Mouse (Mus musculus): ENCODE results near the gene Zfp420. TPM values are rescaled to one million over a fixed set of nuclear protein-coding genes. Genes with fewer than 3 reads are reported as not detected.
A peak's percentile ranks its signal among the peaks of the same experiment; 100 is the strongest.
"Not testable (repeated sequence)": the region's sequence is repeated elsewhere in the genome, so short reads cannot be mapped to it uniquely, and the experiment has no call there.

Gene Zfp420
- polyA plus RNA-seq, 1 experiment from 2014 or later, result 6.5 TPM

DNA sequence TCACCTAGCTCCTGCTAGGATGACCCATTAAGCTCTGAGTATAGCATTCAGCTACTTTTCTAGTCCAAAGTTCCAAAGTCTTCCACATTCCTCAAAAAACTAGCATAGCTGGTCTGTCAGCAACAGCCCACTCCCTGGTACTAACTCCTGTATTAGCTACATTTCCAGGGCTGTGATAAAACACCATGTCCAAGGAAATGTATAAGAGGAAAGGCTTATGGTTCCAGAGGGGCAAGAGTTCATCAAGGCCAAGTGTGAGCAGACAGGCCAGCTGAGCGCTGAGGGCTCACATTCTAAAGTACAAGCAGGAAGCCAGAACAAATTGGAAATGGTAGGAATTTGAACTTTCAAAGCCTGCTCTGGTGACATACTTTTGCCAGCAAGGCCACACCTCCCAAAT is 17.7 kb upstream of the Zfp420 start:
- H3K4me1 ChIP-seq, result peaks cover 3% of the 10 kb centered on the region; the same call in 1 of the 2 replicates
- no peak for ATAC-seq (ENCODE audit: insufficient number of reproducible peaks, low FRiP score, low TSS enrichment, low read depth)
- no peaks in the 10 kb centered on the region for H3K9me3 ChIP-seq (replicated peaks)
- no peak overlapping the region for H3K9ac ChIP-seq
- H3K36me3 ChIP-seq, result peaks cover 24% of the 10 kb centered on the region
- no peak overlapping the region for H3K27ac ChIP-seq (replicated peaks)
- no peak overlapping the region for H3K4me2 ChIP-seq (replicated peaks)
- H3K4me3 ChIP-seq (replicated peaks), result no peak overlapping the region
- no peaks in the 10 kb centered on the region for H3K27me3 ChIP-seq
- WGBS, result 79% methylated on average over 1 of the region's 1 CpGs

DNA sequence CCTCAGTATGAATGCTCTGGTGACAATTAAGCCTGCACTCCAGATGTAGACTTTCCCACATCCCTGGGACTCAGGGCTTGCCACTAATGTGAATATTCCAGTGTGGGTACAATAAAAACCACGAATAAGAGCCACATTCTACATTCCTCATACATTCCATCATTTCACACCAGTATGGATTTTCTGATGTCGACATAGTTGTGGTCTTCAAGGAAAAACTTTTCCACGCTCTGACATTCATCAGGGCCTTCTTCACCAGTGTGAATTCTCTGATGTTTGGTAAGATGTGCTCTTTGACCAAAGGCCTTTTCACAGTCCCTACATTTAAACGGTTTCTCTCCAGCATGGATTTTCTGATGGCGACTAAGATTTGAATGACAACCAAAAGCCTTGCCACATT is 15.2 kb upstream of the Zfp420 start:
- no peaks in the 10 kb centered on the region for H3K27me3 ChIP-seq
- ATAC-seq (ENCODE audit: insufficient number of reproducible peaks, low FRiP score, low TSS enrichment, low read depth), result peak; percentile 29; the same call in 1 of the 2 replicates
- H3K4me3 ChIP-seq (replicated peaks), result no peak overlapping the region
- H3K9me3 ChIP-seq (replicated peaks), result no peaks in the 10 kb centered on the region
- peaks cover 29% of the 10 kb centered on the region for H3K36me3 ChIP-seq
- H3K27ac ChIP-seq (replicated peaks), result peak overlapping the region; percentile 39; the same call in 1 of the 2 replicates
- H3K4me2 ChIP-seq (replicated peaks), result no peak overlapping the region
- H3K9ac ChIP-seq, result no peak overlapping the region
- peaks cover 3% of the 10 kb centered on the region; the same call in 1 of the 2 replicates for H3K4me1 ChIP-seq
- 51% methylated on average over 5 of the region's 5 CpGs for WGBS

DNA sequence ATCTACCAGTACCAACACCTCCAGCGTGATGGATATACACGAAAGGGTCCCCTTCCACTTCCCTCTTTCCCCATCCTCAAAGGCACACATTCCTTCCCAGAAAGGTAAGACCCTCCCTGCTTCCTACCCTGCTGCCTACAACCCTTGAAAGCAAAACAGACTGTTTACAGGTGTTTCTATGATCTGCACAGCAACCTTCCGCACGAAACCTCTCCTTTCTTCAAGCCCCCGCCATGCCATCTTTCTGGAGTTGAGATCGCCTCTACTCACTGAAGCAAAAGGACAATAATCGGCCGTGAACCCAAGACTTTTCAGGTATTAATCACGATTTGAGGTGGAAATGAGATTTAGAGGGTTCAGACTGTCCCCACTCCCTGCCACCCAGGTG is 7.0 kb upstream of the Zfp420 start:
- peaks cover 5% of the 10 kb centered on the region; the same call in 1 of the 2 replicates for H3K36me3 ChIP-seq
- H3K4me1 ChIP-seq, result peaks cover 6% of the 10 kb centered on the region; the same call in 1 of the 2 replicates
- no peaks in the 10 kb centered on the region for H3K27me3 ChIP-seq
- 55% methylated on average over 9 of the region's 9 CpGs for WGBS
- no peak for ATAC-seq (ENCODE audit: insufficient number of reproducible peaks, low FRiP score, low TSS enrichment, low read depth)
- H3K4me3 ChIP-seq (replicated peaks), result peak overlapping the region; percentile 63
- H3K9me3 ChIP-seq (replicated peaks), result no peaks in the 10 kb centered on the region
- no peak overlapping the region for H3K27ac ChIP-seq (replicated peaks)
- H3K9ac ChIP-seq, result peak overlapping the region; percentile 45
- peak overlapping the region; percentile 70 for H3K4me2 ChIP-seq (replicated peaks)

DNA sequence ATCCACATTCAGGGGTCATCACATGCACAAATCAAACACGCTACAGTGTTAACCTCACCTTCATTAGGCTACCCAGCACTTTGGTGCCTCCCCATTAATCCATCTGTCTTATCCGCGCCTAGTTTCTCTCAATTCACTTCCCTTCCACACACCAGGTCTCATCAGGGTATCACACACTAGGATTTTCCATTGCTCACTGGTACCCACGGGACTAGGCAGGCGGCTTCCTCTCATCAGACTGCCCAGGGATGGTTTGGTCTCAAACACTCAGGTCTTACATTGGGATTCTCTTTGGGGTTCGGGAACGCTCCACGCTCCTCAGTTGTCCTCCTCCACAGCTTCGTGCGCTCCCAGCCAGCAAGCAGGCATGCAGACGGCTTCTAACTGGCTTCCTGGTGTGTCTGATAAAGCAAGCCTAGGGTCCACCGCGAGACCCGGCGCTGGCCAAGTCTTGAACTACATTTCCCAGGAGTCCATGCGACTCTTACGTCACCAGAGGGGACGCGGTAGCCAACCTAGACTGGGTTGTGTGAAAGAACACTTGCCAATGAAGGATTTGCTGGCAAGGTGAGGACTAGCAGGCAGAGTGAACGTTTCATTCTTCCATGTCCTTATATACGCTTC is 6.4 kb upstream of the Zfp420 start, which contains the start of gene Zfp940:
Gene Zfp940, minus strand, starts transcription at position 451 of the 624 bp plus-strand sequence.
- Histone ChIP-seq H3K4me2 (replicated peaks) (peak within 1 kb of the TSS; percentile 70), H3K4me1 (peaks cover 6% of the 10 kb centered on the region; the same call in 1 of the 2 replicates), H3K9me3 (replicated peaks) (no peaks in the 10 kb centered on the region), H3K36me3 (peaks cover 5% of the 10 kb centered on the region; the same call in 1 of the 2 replicates), H3K27me3 (no peaks in the 10 kb centered on the region), H3K4me3 (replicated peaks) (peak within 1 kb of the TSS; percentile 63), H3K9ac (peak within 1 kb of the TSS; percentile 45), H3K27ac (replicated peaks) (no peak within 1 kb of the TSS)
- peak; percentile 89 for ATAC-seq (ENCODE audit: insufficient number of reproducible peaks, low FRiP score, low TSS enrichment, low read depth)
- WGBS, result 1% methylated on average over 21 of the region's 21 CpGs

DNA sequence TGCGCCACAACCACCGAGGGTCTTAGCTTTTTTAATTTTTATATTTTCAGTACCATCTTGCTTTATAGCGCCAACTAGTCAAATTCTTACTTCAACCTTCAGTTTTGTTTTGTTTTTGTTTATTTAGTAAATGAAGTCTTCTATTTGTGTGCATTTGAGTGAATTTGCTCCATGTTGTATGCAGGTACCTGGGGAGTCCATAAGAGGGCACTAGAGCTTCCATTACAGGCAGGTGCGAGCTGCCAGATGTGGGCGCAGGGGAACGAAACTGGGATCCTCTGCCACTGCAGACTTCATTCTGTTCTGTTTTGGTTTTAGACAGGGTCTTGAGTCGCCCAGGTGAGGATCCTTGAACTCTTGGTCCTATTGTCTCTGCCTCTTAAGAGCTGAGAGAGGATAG is 1.9 kb downstream of the Zfp420 start:
- H3K4me3 ChIP-seq (replicated peaks), result no peak overlapping the region
- no peak overlapping the region for H3K27ac ChIP-seq (replicated peaks)
- 89% methylated on average over 7 of the region's 7 CpGs for WGBS
- H3K9me3 ChIP-seq (replicated peaks), result no peaks in the 10 kb centered on the region
- no peak overlapping the region for H3K9ac ChIP-seq
- no peaks in the 10 kb centered on the region for H3K27me3 ChIP-seq
- ATAC-seq (ENCODE audit: insufficient number of reproducible peaks, low FRiP score, low TSS enrichment, low read depth), result no peak
- H3K36me3 ChIP-seq, result no peaks in the 10 kb centered on the region
- H3K4me2 ChIP-seq (replicated peaks), result no peak overlapping the region
- H3K4me1 ChIP-seq, result peaks cover 6% of the 10 kb centered on the region; the same call in 1 of the 2 replicates

DNA sequence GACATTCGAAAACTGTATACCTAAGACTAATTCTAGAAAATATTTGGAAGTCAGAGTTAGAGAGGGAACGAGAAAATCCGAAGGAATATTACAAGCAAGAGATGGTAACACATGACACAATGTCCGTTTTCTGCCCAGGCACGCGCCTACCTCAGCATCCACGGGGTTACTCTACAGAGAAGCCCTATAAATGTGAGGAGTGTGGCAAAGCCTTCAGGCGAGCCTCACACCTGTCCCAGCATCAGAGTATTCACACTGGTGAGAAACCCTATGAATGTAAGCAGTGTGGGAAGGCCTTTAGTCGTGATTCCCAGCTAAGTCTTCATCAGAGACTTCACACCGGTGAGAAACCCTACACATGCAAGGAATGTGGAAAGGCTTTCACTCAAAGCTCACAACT is 14.5 kb downstream of the Zfp420 start:
- Histone ChIP-seq H3K4me2 (replicated peaks) (no peak overlapping the region), H3K36me3 (peaks cover 46% of the 10 kb centered on the region), H3K4me3 (replicated peaks) (no peak overlapping the region), H3K27me3 (no peaks in the 10 kb centered on the region), H3K4me1 (no peaks in the 10 kb centered on the region), H3K27ac (replicated peaks) (no peak overlapping the region), H3K9me3 (replicated peaks) (peaks cover 30% of the 10 kb centered on the region), H3K9ac (no peak overlapping the region)
- WGBS, result 91% methylated on average over 10 of the region's 10 CpGs
- no peak for ATAC-seq (ENCODE audit: insufficient number of reproducible peaks, low FRiP score, low TSS enrichment, low read depth)

DNA sequence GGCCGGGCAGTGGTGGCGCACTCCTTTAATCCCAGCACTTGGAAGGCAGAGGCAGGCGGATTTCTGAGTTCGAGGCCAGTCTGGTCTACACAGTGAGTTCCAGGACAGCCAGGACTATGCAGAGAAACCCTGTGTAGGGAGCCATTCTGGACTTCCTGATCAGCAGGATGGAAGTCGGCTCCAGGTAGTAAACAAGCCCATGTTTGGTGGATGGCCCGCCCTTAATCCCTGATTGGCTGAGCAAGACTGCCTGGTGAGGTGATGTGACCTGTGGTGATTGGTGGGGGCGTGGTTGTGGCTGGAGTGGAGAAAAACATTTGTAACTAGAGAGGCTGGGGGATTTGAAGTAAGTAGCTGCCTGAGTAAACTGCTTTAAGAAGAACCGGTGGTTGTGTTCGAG is 17.8 kb downstream of the Zfp420 start:
- Histone ChIP-seq H3K9me3 (replicated peaks) (peaks cover 30% of the 10 kb centered on the region), H3K36me3 (peaks cover 36% of the 10 kb centered on the region)
- not testable (repeated sequence) for ATAC-seq (ENCODE audit: insufficient number of reproducible peaks, low FRiP score, low TSS enrichment, low read depth); H3K9ac ChIP-seq; H3K27me3 ChIP-seq; H3K4me1 ChIP-seq; H3K4me3 ChIP-seq (replicated peaks); H3K27ac ChIP-seq (replicated peaks); H3K4me2 ChIP-seq (replicated peaks)
- 93% methylated on average over 9 of the region's 9 CpGs for WGBS

DNA sequence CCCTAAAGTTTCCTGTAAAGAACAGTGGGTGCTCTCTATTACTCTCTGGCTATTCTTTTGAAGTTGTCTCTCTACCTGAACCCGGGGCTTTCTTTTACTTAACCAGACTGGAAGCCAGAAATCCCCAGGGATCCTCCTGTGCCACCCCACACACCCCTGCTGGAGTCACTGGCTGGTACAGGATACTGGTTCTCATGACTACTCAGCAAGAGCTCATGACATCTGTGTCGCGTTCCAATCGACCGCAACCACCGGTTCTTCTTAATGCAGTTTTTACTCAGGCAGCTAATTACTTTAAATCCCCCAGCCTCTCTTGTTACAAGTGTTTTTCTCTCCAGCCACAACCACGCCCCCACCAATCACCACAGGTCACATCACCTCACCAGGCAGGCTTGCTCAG is 20.3 kb downstream of the Zfp420 start:
- H3K9me3 ChIP-seq (replicated peaks), result peaks cover 25% of the 10 kb centered on the region
- WGBS, result 28% methylated on average over 7 of the region's 7 CpGs
- no peak overlapping the region for H3K9ac ChIP-seq
- no peaks in the 10 kb centered on the region for H3K27me3 ChIP-seq
- peaks cover 19% of the 10 kb centered on the region for H3K36me3 ChIP-seq
- no peak overlapping the region for H3K27ac ChIP-seq (replicated peaks)
- no peak overlapping the region for H3K4me3 ChIP-seq (replicated peaks)
- no peak overlapping the region for H3K4me2 ChIP-seq (replicated peaks)
- no peaks in the 10 kb centered on the region for H3K4me1 ChIP-seq
- ATAC-seq (ENCODE audit: insufficient number of reproducible peaks, low FRiP score, low TSS enrichment, low read depth), result peak; percentile 60; the same call in 1 of the 2 replicates

DNA sequence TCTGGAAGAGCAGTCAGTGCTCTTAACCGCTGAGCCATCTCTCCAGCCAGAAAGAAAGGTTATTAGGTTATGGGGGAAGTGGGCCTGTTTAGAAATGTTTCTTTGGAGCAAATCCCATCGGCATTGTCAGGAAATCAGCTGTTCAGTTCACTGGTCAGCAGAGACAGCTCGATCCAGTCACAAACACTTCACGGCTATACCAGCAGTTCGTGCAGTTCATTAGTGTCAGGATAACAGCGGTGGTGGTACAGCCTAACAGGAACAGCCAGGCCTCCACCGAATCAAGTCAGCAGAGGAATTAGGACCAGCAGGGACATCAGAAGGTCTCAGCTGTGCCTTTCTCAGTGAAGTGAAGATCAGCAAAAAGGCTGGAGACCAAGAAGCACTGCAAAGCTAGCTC is 21.1 kb downstream of the Zfp420 start:
- H3K9ac ChIP-seq, result no peak overlapping the region
- WGBS, result 87% methylated on average over 7 of the region's 7 CpGs
- no peak overlapping the region for H3K27ac ChIP-seq (replicated peaks)
- H3K4me1 ChIP-seq, result no peaks in the 10 kb centered on the region
- H3K9me3 ChIP-seq (replicated peaks), result peaks cover 17% of the 10 kb centered on the region; the same call in 1 of the 2 replicates
- H3K4me3 ChIP-seq (replicated peaks), result no peak overlapping the region
- ATAC-seq (ENCODE audit: insufficient number of reproducible peaks, low FRiP score, low TSS enrichment, low read depth), result no peak
- H3K27me3 ChIP-seq, result no peaks in the 10 kb centered on the region
- H3K4me2 ChIP-seq (replicated peaks), result no peak overlapping the region
- H3K36me3 ChIP-seq, result peaks cover 10% of the 10 kb centered on the region

DNA sequence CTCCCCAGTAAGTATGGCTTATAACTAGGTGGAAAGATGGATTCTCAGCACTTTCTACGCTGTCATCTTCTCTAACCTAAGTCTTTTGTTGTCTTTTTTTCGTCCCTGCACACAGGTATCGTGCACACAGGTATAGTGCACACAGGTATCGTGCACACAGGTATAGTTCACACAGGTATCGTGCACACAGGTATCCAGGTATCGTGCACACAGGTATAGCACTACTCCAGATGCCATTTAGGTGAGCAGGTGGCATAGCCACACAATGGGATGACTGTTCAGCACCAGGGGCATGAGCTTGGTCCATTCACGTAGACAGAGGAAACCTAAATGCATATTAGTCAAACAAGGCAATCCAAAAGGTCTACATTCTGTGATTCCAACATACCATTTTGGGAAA is 30.7 kb downstream of the Zfp420 start:
- Histone ChIP-seq H3K4me3 (replicated peaks) (no peak overlapping the region), H3K36me3 (peaks cover 53% of the 10 kb centered on the region), H3K27ac (replicated peaks) (no peak overlapping the region), H3K9me3 (replicated peaks) (peaks cover 34% of the 10 kb centered on the region), H3K27me3 (no peaks in the 10 kb centered on the region), H3K9ac (no peak overlapping the region), H3K4me2 (replicated peaks) (no peak overlapping the region), H3K4me1 (no peaks in the 10 kb centered on the region)
- WGBS, result 95% methylated on average over 7 of the region's 7 CpGs
- ATAC-seq (ENCODE audit: insufficient number of reproducible peaks, low FRiP score, low TSS enrichment, low read depth), result no peak

DNA sequence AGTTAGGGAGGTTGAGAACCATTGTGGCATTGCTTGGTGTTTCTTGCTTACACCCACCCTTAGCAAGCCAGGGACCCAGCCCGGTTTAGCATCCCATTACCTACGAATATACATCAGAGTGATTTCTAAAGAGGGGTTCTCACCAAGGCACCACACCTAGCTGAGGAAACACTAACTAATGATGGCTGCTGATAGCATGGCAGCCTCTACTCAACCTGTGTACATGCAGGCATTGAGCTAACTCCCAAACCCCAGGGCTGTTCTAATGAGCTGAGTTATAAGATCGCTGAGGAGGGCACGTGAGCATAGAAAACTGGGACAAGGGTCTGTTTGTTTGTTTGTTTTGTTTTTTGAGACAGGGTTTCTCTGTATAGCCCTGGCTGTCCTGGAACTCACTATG is 33.0 kb downstream of the Zfp420 start:
- ATAC-seq (ENCODE audit: insufficient number of reproducible peaks, low FRiP score, low TSS enrichment, low read depth), result no peak
- H3K4me3 ChIP-seq (replicated peaks), result no peak overlapping the region
- 98% methylated on average over 4 of the region's 4 CpGs for WGBS
- H3K4me1 ChIP-seq, result no peaks in the 10 kb centered on the region
- no peak overlapping the region for H3K9ac ChIP-seq
- no peak overlapping the region for H3K4me2 ChIP-seq (replicated peaks)
- H3K27ac ChIP-seq (replicated peaks), result no peak overlapping the region
- H3K36me3 ChIP-seq, result peaks cover 75% of the 10 kb centered on the region
- H3K27me3 ChIP-seq, result no peaks in the 10 kb centered on the region
- H3K9me3 ChIP-seq (replicated peaks), result peaks cover 43% of the 10 kb centered on the region

DNA sequence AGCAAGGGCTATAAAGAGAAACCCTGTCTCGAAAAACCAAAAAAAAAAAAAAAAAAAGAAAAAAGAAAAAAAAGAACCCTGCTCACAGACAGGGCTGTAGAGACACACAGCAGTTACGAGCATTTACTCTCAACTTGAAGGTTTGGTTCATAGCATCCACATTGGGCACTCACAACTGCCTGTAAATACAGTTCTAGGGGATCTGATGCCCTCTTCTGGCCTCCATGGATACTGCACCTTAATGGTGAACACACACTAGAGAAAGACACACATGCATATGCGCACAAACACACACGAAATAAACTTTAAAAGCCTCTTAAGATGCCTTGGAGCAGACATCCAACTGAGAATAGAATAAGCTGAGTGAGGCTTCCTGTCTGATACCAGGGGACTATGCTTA is 38.6 kb downstream of the Zfp420 start:
- H3K9me3 ChIP-seq (replicated peaks), result peaks cover 31% of the 10 kb centered on the region
- H3K36me3 ChIP-seq, result peaks cover 86% of the 10 kb centered on the region
- H3K4me1 ChIP-seq, result no peaks in the 10 kb centered on the region
- no peaks in the 10 kb centered on the region for H3K27me3 ChIP-seq
- H3K4me3 ChIP-seq (replicated peaks), result no peak overlapping the region
- WGBS, result 91% methylated on average over 4 of the region's 4 CpGs
- H3K27ac ChIP-seq (replicated peaks), result no peak overlapping the region
- no peak overlapping the region for H3K9ac ChIP-seq
- no peak overlapping the region for H3K4me2 ChIP-seq (replicated peaks)
- no peak for ATAC-seq (ENCODE audit: insufficient number of reproducible peaks, low FRiP score, low TSS enrichment, low read depth)

All from embryonic facial prominence, embryonic 15.5 days (tissue).